Mouse (Mus musculus) liver, adult 2 months (tissue): ENCODE results near the gene Gm20388.

Source experiments
- CTCF ChIP-seq: fragments of 200-500 bp; IDR thresholded peaks from 2 replicates; pipeline ENCODE4 v1.5.1; 2011; ENCODE audit warnings: low read depth, low read length, control low read depth
- POLR2A ChIP-seq: fragments of 200-500 bp; IDR thresholded peaks from 2 replicates; pipeline ENCODE4 v1.6.1; 2011; ENCODE audit warnings: low read length, control low read depth; ENCODE audit not compliant: insufficient read depth; ENCODE audit errors: extremely low read depth

- TF ChIP-seq POLR2A (no peak), CTCF (no peak)
Observed at GRCm38 (mm10) chr8:123239398-123239797, 3328.8 kb downstream of the Gm20388 start.
